Mouse (Mus musculus) ES-Bruce4 (cell line): Measurements from ENCODE around the gene Muc13. TPM values are rescaled to one million over a fixed set of nuclear protein-coding genes. Genes with fewer than 3 reads are reported as not detected.

Experiments used
- H3K27ac ChIP-seq: 2 replicates; pipeline ENCODE4 v1.5.1; 2012; ENCODE audit warnings: low read length, inconsistent platforms; ENCODE audit not compliant: insufficient read depth
- H3K27me3 ChIP-seq: 2 replicates; pipeline ENCODE4 v1.6.1; 2012; ENCODE audit warnings: mild to moderate bottlenecking, low read length, inconsistent platforms; ENCODE audit not compliant: control insufficient read depth, poor library complexity, insufficient read depth, severe bottlenecking
- H3K36me3 ChIP-seq: 2 replicates; pipeline ENCODE4 v1.6.1; 2012; ENCODE audit warnings: inconsistent platforms, mild to moderate bottlenecking, low read length, moderate library complexity; ENCODE audit not compliant: control insufficient read depth, poor library complexity, insufficient read depth, severe bottlenecking
- H3K4me1 ChIP-seq: one replicate; pipeline ENCODE4 v1.8.1; 2011; ENCODE audit warnings: low read length; ENCODE audit not compliant: control insufficient read depth, insufficient read depth
- H3K4me3 ChIP-seq: 2 replicates; pipeline ENCODE4 v1.5.1; 2011; ENCODE audit warnings: low read depth, mild to moderate bottlenecking, low read length
- H3K9ac ChIP-seq: 2 replicates; pipeline ENCODE4 v1.6.1; 2012; ENCODE audit warnings: low read depth, mild to moderate bottlenecking, inconsistent platforms; ENCODE audit not compliant: poor library complexity, severe bottlenecking
- H3K9me3 ChIP-seq: replicated peaks from 2 replicates; pipeline ENCODE4 v1.6.1; 2012; ENCODE audit warnings: mild to moderate bottlenecking, low read length, inconsistent platforms; ENCODE audit not compliant: control insufficient read depth, poor library complexity, insufficient read depth, severe bottlenecking
- CTCF ChIP-seq: IDR thresholded peaks from one replicate; pipeline ENCODE4 v1.8.1; 2011; ENCODE audit warnings: low read depth, low read length
- EP300 ChIP-seq: IDR thresholded peaks from 2 replicates; pipeline ENCODE4 v1.6.1; 2011; ENCODE audit warnings: low read depth, low read length; ENCODE audit not compliant: insufficient read depth
- POLR2A ChIP-seq: IDR thresholded peaks from one replicate; pipeline ENCODE4 v1.8.1; 2011; ENCODE audit warnings: low read length; ENCODE audit not compliant: insufficient read depth
- polyA plus RNA-seq: library from polyadenylated mRNA; stranded (reverse); fragments of >200 nt; gene quantifications from 2 replicates; pipeline ENCODE4 v1.2.4, GENCODE M21; 2011; ENCODE audit warnings: low read depth; ENCODE audit not compliant: missing spikeins, insufficient read depth, insufficient read length

Gene Muc13
- polyA plus RNA-seq, 1 experiment: not detected

DNA sequence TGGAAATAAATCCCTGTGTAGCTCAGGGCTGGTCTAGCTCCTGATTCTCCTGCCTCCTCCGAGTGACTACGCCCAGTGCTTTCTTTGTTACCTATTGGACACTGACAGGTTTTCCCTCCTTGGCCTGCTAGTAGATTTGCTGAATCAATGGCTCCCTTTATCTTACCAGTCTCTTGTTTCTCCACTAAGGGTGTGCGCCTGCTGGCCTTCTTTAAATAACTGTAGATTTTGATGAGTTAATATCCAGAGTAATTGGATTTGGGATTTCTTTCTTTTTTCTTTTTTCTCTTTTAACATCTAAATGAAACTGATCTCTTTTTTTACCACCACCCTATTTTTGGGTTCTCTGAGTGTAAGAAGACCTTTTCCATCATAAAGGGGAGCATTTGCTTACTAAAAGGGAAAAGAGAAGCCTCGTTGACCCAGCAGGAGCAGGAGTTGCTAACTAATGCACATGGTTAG is 50.3 kb downstream of the Muc13 start:
- Histone ChIP-seq H3K36me3 (peaks cover 15% of the 10 kb centered on the region), H3K4me3 (no peak overlapping the region), H3K4me1 (peaks cover 3% of the 10 kb centered on the region)

DNA sequence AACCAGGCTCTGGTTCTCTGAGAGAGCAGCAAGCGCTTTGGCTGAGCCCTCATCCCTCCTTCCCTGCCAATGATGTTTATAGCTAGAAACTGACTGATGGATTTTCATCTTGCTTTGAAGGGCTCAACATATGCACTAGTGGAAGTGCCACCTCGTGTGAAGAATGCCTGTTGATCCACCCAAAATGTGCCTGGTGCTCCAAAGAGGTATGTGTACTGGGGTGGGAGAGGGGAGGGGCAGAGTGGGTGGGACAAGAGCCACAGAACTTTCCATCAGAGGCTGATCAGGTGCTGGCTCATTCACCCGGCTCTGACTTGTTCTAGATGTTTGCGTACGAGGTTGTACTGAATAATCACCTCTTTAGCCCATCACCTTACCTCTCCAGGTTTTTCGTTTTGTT is 51.0 kb downstream of the Muc13 start:
- H3K4me1 ChIP-seq: peaks cover 3% of the 10 kb centered on the region
- peak overlapping the region; percentile 16; the same call in 1 of the 2 replicates for H3K9ac ChIP-seq
- TF ChIP-seq POLR2A (no peak), EP300 (no peak), CTCF (no peak)
- H3K27me3 ChIP-seq: no peaks in the 10 kb centered on the region
- H3K27ac ChIP-seq: peak overlapping the region; percentile 95
- peaks cover 15% of the 10 kb centered on the region for H3K36me3 ChIP-seq
- peaks cover 25% of the 10 kb centered on the region for H3K9me3 ChIP-seq
- H3K4me3 ChIP-seq: no peak overlapping the region

More for the DNA sequence above, 50.3 kb downstream of the Muc13 start:
- peaks cover 23% of the 10 kb centered on the region for H3K9me3 ChIP-seq
- peak overlapping the region; percentile 99 for H3K27ac ChIP-seq
- TF ChIP-seq POLR2A (no peak), EP300 (peak; percentile 81; the same call in 1 of the 2 replicates)
- H3K9ac ChIP-seq: no peak overlapping the region
- no peaks in the 10 kb centered on the region for H3K27me3 ChIP-seq

DNA sequence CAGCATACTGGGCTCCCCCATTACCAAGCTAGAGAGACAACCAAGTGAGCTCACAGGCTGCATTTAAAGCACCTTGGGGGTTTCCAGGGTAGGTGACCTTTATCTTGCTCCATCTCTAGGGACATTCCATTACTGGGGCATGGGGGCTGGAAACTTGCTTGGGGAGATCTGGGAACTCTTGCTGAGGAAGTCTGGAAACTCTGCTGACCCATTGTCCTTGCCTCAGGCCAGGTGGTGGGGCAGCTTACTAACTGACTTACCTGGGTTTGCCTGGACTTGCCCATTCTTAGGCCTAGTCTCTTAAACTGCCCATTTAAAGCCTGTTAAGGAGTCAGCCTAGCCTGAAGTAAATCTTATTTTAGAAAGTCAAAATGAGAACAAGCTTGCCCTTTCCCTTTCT is 59.4 kb downstream of the Muc13 start:
- Histone ChIP-seq H3K36me3 (no peaks in the 10 kb centered on the region), H3K4me3 (no peak overlapping the region), H3K9me3 (peaks cover 33% of the 10 kb centered on the region), H3K27me3 (no peaks in the 10 kb centered on the region), H3K9ac (no peak overlapping the region), H3K27ac (no peak overlapping the region), H3K4me1 (no peaks in the 10 kb centered on the region)
- no peak for TF ChIP-seq CTCF

DNA sequence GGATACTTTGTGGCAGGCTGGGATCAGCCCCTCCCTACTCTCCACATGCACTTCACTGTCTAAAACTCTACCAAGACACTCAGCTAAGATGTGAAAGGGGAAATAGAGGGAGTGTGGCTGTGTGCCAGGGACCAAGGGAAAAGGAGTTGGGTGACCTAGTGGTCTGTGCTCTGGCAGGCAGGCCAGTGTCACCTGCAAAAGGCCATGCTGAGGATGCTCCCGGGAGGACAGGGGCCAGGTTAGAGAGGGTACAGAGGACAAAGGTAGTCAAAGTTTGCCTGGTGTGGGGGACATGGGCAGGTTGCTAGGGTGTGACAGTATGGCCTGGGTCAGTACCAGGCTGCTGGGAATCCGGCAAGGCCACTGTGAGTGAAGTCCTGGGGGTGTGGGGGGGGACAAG is 64.9 kb downstream of the Muc13 start:
- Histone ChIP-seq H3K9me3 (peaks cover 16% of the 10 kb centered on the region), H3K9ac (no peak overlapping the region), H3K4me3 (no peak overlapping the region), H3K4me1 (no peaks in the 10 kb centered on the region), H3K27me3 (no peaks in the 10 kb centered on the region), H3K36me3 (no peaks in the 10 kb centered on the region), H3K27ac (no peak overlapping the region)
- TF ChIP-seq POLR2A (no peak), EP300 (no peak), CTCF (no peak)

DNA sequence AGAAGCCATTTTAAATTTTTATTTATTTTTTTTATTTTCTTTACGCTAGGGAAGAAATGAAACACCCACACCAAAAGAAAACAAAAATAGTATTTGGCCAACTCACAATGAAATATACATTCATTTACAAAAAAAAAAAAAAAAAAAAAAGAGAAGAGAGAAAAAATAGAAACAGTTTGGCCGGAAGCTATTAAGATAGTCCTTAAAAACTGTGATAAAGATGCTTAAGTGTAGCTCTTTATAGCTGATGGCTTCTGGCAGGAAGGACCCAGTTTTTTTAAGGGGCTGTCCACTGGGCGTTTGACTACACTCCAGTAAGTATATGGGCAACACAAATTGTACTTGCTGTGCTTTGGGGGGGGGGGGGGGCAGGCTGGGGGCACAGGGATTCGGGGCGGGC is 65.5 kb downstream of the Muc13 start:
- Histone ChIP-seq H3K4me1 (no peaks in the 10 kb centered on the region), H3K4me3 (no peak overlapping the region), H3K27ac (no peak overlapping the region), H3K9ac (no peak overlapping the region), H3K36me3 (no peaks in the 10 kb centered on the region), H3K27me3 (no peaks in the 10 kb centered on the region), H3K9me3 (peaks cover 12% of the 10 kb centered on the region)
- no peak for TF ChIP-seq POLR2A
- TF ChIP-seq EP300: no peak
- no peak for TF ChIP-seq CTCF

DNA sequence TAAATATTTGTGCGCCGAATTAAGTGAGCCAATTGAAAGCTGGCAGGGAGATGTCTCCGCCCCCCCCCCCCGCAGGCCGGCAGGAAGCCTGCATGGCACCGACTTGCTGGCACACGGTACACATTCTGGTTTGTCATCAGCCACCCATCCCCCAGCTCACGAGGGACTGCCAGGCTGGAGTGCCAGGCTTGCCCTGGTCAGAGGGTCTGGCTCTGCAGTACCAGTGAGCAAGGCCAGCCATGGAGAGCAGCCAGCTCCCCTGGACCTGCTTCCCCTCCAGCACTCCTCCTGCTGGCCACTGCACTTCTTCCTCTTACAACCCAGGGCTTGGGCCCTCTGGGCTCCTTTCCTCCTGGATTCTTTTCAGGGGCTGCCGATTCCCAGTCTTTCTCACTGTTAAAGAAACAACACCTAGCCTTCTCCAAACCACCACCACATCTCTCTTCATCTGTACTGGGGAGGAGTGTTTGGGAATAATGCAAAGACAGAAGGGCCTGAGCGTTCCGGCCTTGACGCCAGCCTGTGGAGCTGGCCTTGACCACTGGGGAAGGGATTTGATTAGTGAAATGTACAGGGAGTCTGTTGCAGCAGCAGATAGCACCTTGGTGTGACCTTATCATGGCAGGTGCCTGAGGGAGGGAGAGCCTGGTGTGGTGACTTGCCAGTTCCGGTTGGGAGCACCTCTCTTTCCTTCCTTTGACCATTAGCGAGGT is 66.3 kb downstream of the Muc13 start:
- Histone ChIP-seq H3K4me3 (peak overlapping the region; percentile 22; the same call in 1 of the 2 replicates), H3K27ac (no peak overlapping the region), H3K9me3 (peaks cover 6% of the 10 kb centered on the region; the same call in 1 of the 2 replicates), H3K4me1 (no peaks in the 10 kb centered on the region), H3K36me3 (no peaks in the 10 kb centered on the region), H3K9ac (no peak overlapping the region), H3K27me3 (no peaks in the 10 kb centered on the region)
- TF ChIP-seq POLR2A (no peak), CTCF (peak; percentile 19), EP300 (no peak)
